Mouse (Mus musculus) C2C12 (cell line): ENCODE measurements around the gene Fbrsl1. TPM values are rescaled to one million over a fixed set of nuclear protein-coding genes. Genes with fewer than 3 reads are reported as not detected.

Source experiments
- H3K27me3 ChIP-seq: one replicate; pipeline ENCODE4 v1.6.1; 2011; ENCODE audit not compliant: control insufficient read depth, insufficient read depth, insufficient read length
- H3K36me3 ChIP-seq: one replicate; pipeline ENCODE4 v1.6.1; 2011; ENCODE audit not compliant: control insufficient read depth, insufficient read depth
- H3K4me3 ChIP-seq: one replicate; pipeline ENCODE4 v1.5.1; 2011; ENCODE audit warnings: mild to moderate bottlenecking, control low read depth; ENCODE audit not compliant: poor library complexity, insufficient read depth, severe bottlenecking
- H3K79me2 ChIP-seq: one replicate; pipeline ENCODE4 v1.6.1; 2011; ENCODE audit not compliant: control insufficient read depth, insufficient read depth
- H3K79me3 ChIP-seq: one replicate; pipeline ENCODE4 v1.6.1; 2011; ENCODE audit warnings: low read depth, control low read depth
- H3ac ChIP-seq: one replicate; pipeline ENCODE3; 2011; ENCODE audit warnings: low read depth; ENCODE audit not compliant: control insufficient read depth, insufficient read length
- CEBPB ChIP-seq: IDR thresholded peaks from one replicate; pipeline ENCODE4 v1.6.1; 2011; ENCODE audit warnings: low read depth, mild to moderate bottlenecking, control low read depth, moderate library complexity
- CTCF ChIP-seq: IDR thresholded peaks from one replicate; pipeline ENCODE4 v1.5.1; 2011; ENCODE audit not compliant: control insufficient read depth, insufficient read depth, insufficient read length
- FOSL1 ChIP-seq: IDR thresholded peaks from one replicate; pipeline ENCODE4 v1.8.0; 2011; ENCODE audit warnings: mild to moderate bottlenecking, low read length; ENCODE audit not compliant: poor library complexity, insufficient read depth, severe bottlenecking
- MAX ChIP-seq: IDR thresholded peaks from one replicate; pipeline ENCODE4 v1.6.1; 2011; ENCODE audit warnings: mild to moderate bottlenecking, control low read depth
- MYOD1 ChIP-seq: IDR thresholded peaks from one replicate; pipeline ENCODE4 v1.6.1; 2011; ENCODE audit warnings: low read depth; ENCODE audit not compliant: control insufficient read depth, insufficient read length
- MYOG ChIP-seq: IDR thresholded peaks from one replicate; pipeline ENCODE4 v1.6.1; 2011; ENCODE audit not compliant: control insufficient read depth, insufficient read length; ENCODE audit errors: extremely low read depth
- USF1 ChIP-seq: IDR thresholded peaks from one replicate; pipeline ENCODE4 v1.6.1; 2011; ENCODE audit warnings: low read depth, mild to moderate bottlenecking, control low read depth, moderate library complexity
- polyA plus RNA-seq: library from polyadenylated mRNA; unstranded; fragments of >200 nt; fragmentation: generic; extraction: Trizol; gene quantifications from one replicate; pipeline ENCODE4 v1.2.1, GENCODE M21; 2012; ENCODE audit warnings: missing spikeins

Fbrsl1 gene
- polyA plus RNA-seq, 1 experiment: 17.6 TPM

GRCm38 (mm10) chr5:110467725-110468124 is 19.4 kb upstream of the Fbrsl1 start:
- H3K79me3 ChIP-seq: no peaks in the 10 kb centered on the region
- H3K4me3 ChIP-seq: no peak overlapping the region
- TF ChIP-seq CEBPB (no peak), FOSL1 (no peak), CTCF (no peak), USF1 (no peak), MYOD1 (no peak), MAX (no peak), MYOG (no peak)
- no peaks in the 10 kb centered on the region for H3K79me2 ChIP-seq
- H3K36me3 ChIP-seq: no peaks in the 10 kb centered on the region
- H3K27me3 ChIP-seq: peaks cover 18% of the 10 kb centered on the region
- no peak overlapping the region for H3ac ChIP-seq

GRCm38 (mm10) chr5:110466531-110467424 is 18.5 kb upstream of the Fbrsl1 start:
- Histone ChIP-seq H3K27me3 (peaks cover 17% of the 10 kb centered on the region), H3K79me2 (no peaks in the 10 kb centered on the region), H3K36me3 (no peaks in the 10 kb centered on the region), H3K4me3 (no peak overlapping the region), H3ac (no peak overlapping the region), H3K79me3 (no peaks in the 10 kb centered on the region)
- TF ChIP-seq MYOG (no peak), MAX (no peak), USF1 (no peak), MYOD1 (no peak), FOSL1 (no peak), CTCF (no peak), CEBPB (no peak)

- H3ac ChIP-seq: no peak overlapping the region
- no peak overlapping the region for H3K4me3 ChIP-seq
- peaks cover 8% of the 10 kb centered on the region for H3K27me3 ChIP-seq
- no peak for TF ChIP-seq MAX
- no peak for TF ChIP-seq MYOD1
- no peak for TF ChIP-seq CEBPB
- no peak for TF ChIP-seq FOSL1
- TF ChIP-seq USF1: no peak
- no peak for TF ChIP-seq MYOG
- TF ChIP-seq CTCF: no peak
- H3K79me2 ChIP-seq: no peaks in the 10 kb centered on the region
- H3K36me3 ChIP-seq: no peaks in the 10 kb centered on the region
- no peaks in the 10 kb centered on the region for H3K79me3 ChIP-seq
Observed at GRCm38 (mm10) chr5:110462646-110463045, 14.3 kb upstream of the Fbrsl1 start.

- Histone ChIP-seq H3K36me3 (no peaks in the 10 kb centered on the region), H3K79me3 (no peaks in the 10 kb centered on the region), H3K79me2 (no peaks in the 10 kb centered on the region), H3K27me3 (peaks cover under 1% of the 10 kb centered on the region), H3K4me3 (no peak overlapping the region), H3ac (no peak overlapping the region)
- TF ChIP-seq MYOG: no peak
- TF ChIP-seq MYOD1: no peak
- TF ChIP-seq CEBPB: no peak
- TF ChIP-seq MAX: no peak
- TF ChIP-seq FOSL1: no peak
- TF ChIP-seq USF1: no peak
- TF ChIP-seq CTCF: no peak
Observed at GRCm38 (mm10) chr5:110458936-110459335, 10.6 kb upstream of the Fbrsl1 start.

GRCm38 (mm10) chr5:110455272-110455671 is 7.0 kb upstream of the Fbrsl1 start:
- Histone ChIP-seq H3K4me3 (no peak overlapping the region), H3K79me2 (no peaks in the 10 kb centered on the region), H3ac (no peak overlapping the region), H3K27me3 (no peaks in the 10 kb centered on the region), H3K79me3 (no peaks in the 10 kb centered on the region), H3K36me3 (no peaks in the 10 kb centered on the region)
- TF ChIP-seq MAX (no peak), MYOG (no peak), CTCF (no peak), CEBPB (no peak), USF1 (no peak), MYOD1 (no peak), FOSL1 (no peak)
